Mouse (Mus musculus) lung, postnatal 0 days (tissue): Measurements from ENCODE around the gene Prpf31. TPM values are rescaled to one million over a fixed set of nuclear protein-coding genes. Genes with fewer than 3 reads are reported as not detected.

ENCODE experiments used
- ATAC-seq: fragments of 200-750 bp; cut with Nextera tagmentation; 2 replicates; pipeline ENCODE4 v1.8.0; 2017; ENCODE audit warnings: moderate library complexity
- DNase-seq: peaks from one replicate; pipeline ENCODE4 v3.0.0-alpha.2; 2016; ENCODE audit warnings: low spot score
- H3K27ac ChIP-seq: fragments of 300-500 bp; sonication (generic); 2 replicates; pipeline ENCODE4 v1.5.1; 2014; ENCODE audit warnings: antibody characterized with exemption, mild to moderate bottlenecking, low read length, mixed read lengths
- H3K27me3 ChIP-seq: fragments of 300-500 bp; sonication (generic); replicated peaks from 2 replicates; pipeline ENCODE4 v1.6.1; 2014; ENCODE audit warnings: low read length, mixed read lengths; ENCODE audit not compliant: insufficient read depth
- H3K36me3 ChIP-seq: fragments of 300-500 bp; sonication (generic); 2 replicates; pipeline ENCODE4 v1.6.1; 2014; ENCODE audit warnings: low read length, mixed read lengths; ENCODE audit not compliant: insufficient read depth
- H3K4me1 ChIP-seq: fragments of 300-500 bp; sonication (generic); 2 replicates; pipeline ENCODE4 v1.6.1; 2014; ENCODE audit warnings: antibody characterized with exemption, low read depth, low read length, mixed read lengths; ENCODE audit not compliant: insufficient read depth
- H3K4me2 ChIP-seq: fragments of 300-500 bp; sonication (generic); replicated peaks from 2 replicates; pipeline ENCODE4 v1.6.1; 2014; ENCODE audit warnings: low read depth, mild to moderate bottlenecking, low read length, moderate library complexity, mixed read lengths
- H3K4me3 ChIP-seq: fragments of 300-500 bp; sonication (generic); 2 replicates; pipeline ENCODE4 v1.5.1; 2014; ENCODE audit warnings: low read depth, low read length
- H3K9ac ChIP-seq: fragments of 300-500 bp; sonication (generic); replicated peaks from 2 replicates; pipeline ENCODE4 v1.6.1; 2014; ENCODE audit warnings: low read depth, mild to moderate bottlenecking
- H3K9me3 ChIP-seq: fragments of 300-500 bp; sonication (generic); 2 replicates; pipeline ENCODE4 v1.6.1; 2016; ENCODE audit warnings: low read length, mixed read lengths
- CTCF ChIP-seq: IDR thresholded peaks from 2 replicates; pipeline ENCODE4 v1.5.1; 2016; ENCODE audit warnings: antibody characterized with exemption, mild to moderate bottlenecking
- EP300 ChIP-seq: IDR thresholded peaks from 2 replicates; pipeline ENCODE4 v1.6.1; 2016; ENCODE audit warnings: antibody characterized with exemption, mild to moderate bottlenecking, control low read depth
- WGBS: fragments of 180-500 bp; shearing (Covaris S2); extraction: QIAGEN DNeasy Blood & Tissue Kit; methylation state at CpG from one replicate; pipeline ENCODE4 v1.1.7; 2014; 5-methylcytosine and 5-hydroxymethylcytosine counted together
- polyA plus RNA-seq: library from polyadenylated mRNA; unstranded; fragments of >200 nt; fragmentation: Nextera tagmentation; extraction: Ambion mirVana; gene quantifications from 2 replicates; pipeline ENCODE4 v1.2.1, GENCODE M21; 2015

Gene Prpf31
- polyA plus RNA-seq, 1 experiment from 2014 or later, result 36.6 TPM

DNA sequence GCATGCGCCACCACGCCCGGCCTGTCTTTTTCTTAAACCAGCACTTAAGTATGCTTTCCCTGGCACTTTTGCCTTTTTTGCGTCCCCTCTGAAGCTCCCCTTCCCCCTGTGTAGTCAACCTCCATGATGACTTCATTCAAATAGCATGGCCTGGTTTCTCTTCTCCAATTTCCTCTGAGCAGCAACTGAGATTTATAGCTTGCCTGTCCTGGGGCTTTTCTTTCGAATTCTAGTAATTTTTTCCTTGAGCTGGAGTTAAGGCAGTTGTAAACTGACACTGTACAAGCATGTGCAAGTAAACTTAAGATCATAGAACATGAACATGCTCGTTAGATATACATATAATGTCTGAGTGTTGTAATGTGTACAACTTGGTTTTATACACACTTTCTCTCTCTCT lies 22.4 kb upstream of the Prpf31 start:
- H3K4me3 ChIP-seq, result no peak overlapping the region
- DNase-seq, result no peak
- WGBS, result 78% methylated on average over 6 of the region's 6 CpGs

DNA sequence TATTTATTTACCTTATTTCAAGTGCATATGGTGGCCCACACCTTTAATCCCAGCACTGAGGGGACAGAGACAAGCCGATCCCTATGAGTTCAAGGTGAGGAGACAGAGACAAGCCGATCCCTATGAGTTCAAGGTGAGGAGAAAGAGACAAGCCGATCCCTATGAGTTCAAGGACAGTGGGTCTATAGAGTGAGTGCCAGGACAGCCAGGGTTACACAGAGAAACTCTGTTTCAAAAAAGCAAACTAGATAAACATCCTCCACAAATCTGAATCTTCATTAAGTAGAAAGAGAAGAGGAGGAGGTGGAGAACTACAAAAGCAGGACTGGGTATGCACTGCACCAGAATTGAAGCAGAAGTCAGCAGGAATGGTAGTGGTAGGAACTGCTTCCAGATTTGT lies 21.1 kb upstream of the Prpf31 start:
- Histone ChIP-seq H3K4me3 (no peak overlapping the region), H3K9me3 (no peaks in the 10 kb centered on the region), H3K36me3 (no peaks in the 10 kb centered on the region), H3K4me2 (no peak overlapping the region), H3K27me3 (no peaks in the 10 kb centered on the region), H3K4me1 (no peaks in the 10 kb centered on the region), H3K9ac (no peak overlapping the region), H3K27ac (no peak overlapping the region)
- no peak for TF ChIP-seq EP300
- TF ChIP-seq CTCF, result no peak
- 81% methylated on average over 3 of the region's 3 CpGs for WGBS
- no peak for DNase-seq
- no peak for ATAC-seq

More for the DNA sequence above, 22.4 kb upstream of the Prpf31 start:
- Histone ChIP-seq H3K9ac (no peak overlapping the region), H3K27ac (no peak overlapping the region), H3K4me1 (no peaks in the 10 kb centered on the region), H3K36me3 (no peaks in the 10 kb centered on the region), H3K9me3 (no peaks in the 10 kb centered on the region), H3K4me2 (no peak overlapping the region), H3K27me3 (no peaks in the 10 kb centered on the region)
- TF ChIP-seq CTCF (no peak), EP300 (no peak)
- ATAC-seq, result no peak

DNA sequence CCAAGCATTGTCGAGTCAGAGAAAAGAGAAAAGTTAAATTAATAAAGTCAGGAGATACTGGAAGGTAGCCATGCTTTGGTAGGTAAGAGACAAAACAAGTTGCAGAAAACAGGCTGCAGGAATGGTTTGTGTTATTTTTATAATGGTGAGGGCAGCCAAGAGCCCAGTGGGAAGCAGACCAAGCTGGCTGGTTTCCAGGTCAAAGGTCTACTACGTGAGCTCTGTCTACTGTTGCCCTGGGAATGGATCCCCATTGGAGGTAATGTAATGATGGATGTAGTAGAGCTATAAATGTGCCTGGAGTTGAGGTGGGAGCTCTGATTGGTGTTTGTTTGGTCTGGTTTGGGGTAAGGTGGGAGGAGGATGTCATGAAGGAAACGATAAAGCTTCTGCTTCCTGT lies 20.7 kb upstream of the Prpf31 start:
- H3K4me1 ChIP-seq, result no peaks in the 10 kb centered on the region
- no peaks in the 10 kb centered on the region for H3K9me3 ChIP-seq
- H3K4me2 ChIP-seq, result no peak overlapping the region
- TF ChIP-seq EP300 (no peak), CTCF (no peak)
- no peaks in the 10 kb centered on the region for H3K27me3 ChIP-seq
- H3K4me3 ChIP-seq, result no peak overlapping the region
- DNase-seq (no peak), ATAC-seq (no peak)
- no peak overlapping the region for H3K27ac ChIP-seq
- H3K36me3 ChIP-seq, result no peaks in the 10 kb centered on the region
- 42% methylated on average over 3 of the region's 3 CpGs for WGBS
- no peak overlapping the region for H3K9ac ChIP-seq

DNA sequence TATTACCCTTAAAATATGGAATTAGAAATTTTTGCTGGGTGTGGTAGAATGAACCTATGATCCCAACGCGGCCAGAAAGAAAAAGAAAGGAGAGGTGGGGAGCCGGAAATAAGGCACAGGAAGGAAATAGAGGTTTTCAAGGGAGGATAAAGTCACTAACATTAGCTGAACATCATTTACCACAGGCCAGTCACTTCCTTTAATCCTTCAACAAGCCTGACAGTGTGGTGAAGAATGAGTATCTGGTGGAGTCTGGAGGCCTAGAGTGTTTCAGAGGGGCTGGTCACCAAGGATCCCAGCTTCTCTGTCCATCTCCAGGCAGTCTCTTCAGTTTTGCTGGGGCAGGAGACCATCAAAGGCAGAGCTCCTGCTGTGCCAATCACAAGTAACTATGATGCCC lies 19.3 kb upstream of the Prpf31 start:
- Histone ChIP-seq H3K36me3 (no peaks in the 10 kb centered on the region), H3K4me2 (no peak overlapping the region), H3K4me1 (no peaks in the 10 kb centered on the region), H3K27me3 (no peaks in the 10 kb centered on the region), H3K9ac (no peak overlapping the region), H3K9me3 (no peaks in the 10 kb centered on the region), H3K27ac (no peak overlapping the region), H3K4me3 (no peak overlapping the region)
- DNase-seq (no peak), ATAC-seq (no peak)
- TF ChIP-seq CTCF, result no peak
- no peak for TF ChIP-seq EP300
- WGBS, result 58% methylated on average over 3 of the region's 3 CpGs

DNA sequence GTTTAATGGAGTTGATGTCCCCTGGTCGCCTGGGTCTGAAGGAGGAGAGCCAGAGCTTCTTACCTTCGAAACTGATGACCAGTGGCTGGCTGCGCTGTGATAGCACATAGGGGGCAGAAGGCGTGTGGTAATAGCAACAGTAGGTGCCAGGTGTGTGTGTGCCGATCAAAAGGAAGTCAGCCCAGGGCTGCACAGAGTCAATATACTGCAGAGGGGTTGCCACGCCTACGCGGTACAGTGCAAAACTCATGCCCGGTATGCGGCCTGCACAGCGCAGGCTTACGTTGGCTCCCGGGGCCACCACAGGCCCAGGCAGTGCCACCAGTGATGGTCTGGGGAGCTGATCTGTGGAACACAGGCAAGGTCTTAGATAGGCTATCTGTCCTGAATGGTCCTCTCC lies 18.8 kb upstream of the Prpf31 start:
- H3K4me3 ChIP-seq, result no peak overlapping the region
- no peaks in the 10 kb centered on the region for H3K9me3 ChIP-seq
- H3K4me2 ChIP-seq, result no peak overlapping the region
- H3K27ac ChIP-seq, result no peak overlapping the region
- H3K36me3 ChIP-seq, result no peaks in the 10 kb centered on the region
- ATAC-seq, result no peak
- TF ChIP-seq CTCF (no peak), EP300 (no peak)
- H3K4me1 ChIP-seq, result no peaks in the 10 kb centered on the region
- WGBS, result 80% methylated on average over 13 of the region's 13 CpGs
- H3K27me3 ChIP-seq, result no peaks in the 10 kb centered on the region
- no peak for DNase-seq
- H3K9ac ChIP-seq, result no peak overlapping the region

DNA sequence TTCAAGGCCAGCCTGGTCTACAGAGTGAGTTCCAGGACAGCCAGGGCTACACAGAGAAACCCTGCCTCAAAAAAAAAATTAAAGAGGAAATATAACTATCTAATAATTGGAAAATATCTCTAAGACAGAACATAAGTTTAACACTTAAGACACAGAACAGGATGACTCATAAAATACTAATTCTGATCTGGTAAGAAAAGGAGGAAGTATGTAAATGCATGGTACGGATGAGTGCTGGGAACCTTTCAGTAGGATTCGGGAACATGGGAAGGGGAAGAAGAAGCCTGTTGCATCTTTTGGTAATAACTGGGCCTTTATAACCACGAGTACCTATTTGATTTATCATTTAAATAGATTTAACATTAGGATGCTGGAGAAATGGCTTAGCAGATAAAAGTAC lies 15.8 kb upstream of the Prpf31 start:
- ATAC-seq (no peak), DNase-seq (no peak)
- Histone ChIP-seq H3K36me3 (no peaks in the 10 kb centered on the region), H3K4me3 (no peak overlapping the region), H3K27ac (no peak overlapping the region), H3K4me2 (no peak overlapping the region), H3K9ac (no peak overlapping the region), H3K27me3 (no peaks in the 10 kb centered on the region), H3K9me3 (no peaks in the 10 kb centered on the region), H3K4me1 (peaks cover 6% of the 10 kb centered on the region)
- 68% methylated on average over 3 of the region's 3 CpGs for WGBS
- TF ChIP-seq EP300 (no peak), CTCF (no peak)

DNA sequence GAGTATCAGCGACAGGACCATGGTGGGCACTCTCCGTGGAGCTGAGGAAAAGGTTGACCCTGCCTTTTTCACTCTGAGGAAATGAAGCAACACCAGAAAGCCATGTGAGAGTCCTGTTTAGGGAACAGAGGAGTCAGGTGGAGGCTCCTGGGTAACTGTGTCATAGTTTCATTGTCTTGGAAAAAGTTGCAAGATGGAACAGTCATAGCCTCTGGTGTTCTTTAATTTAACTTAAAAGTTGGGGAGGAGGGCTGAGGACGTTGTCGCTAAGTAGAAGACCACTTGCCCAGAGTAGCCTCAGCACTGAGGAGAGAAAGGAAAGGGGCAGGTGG lies 13.8 kb upstream of the Prpf31 start, which contains the start of gene Oscar:
Gene Oscar, minus strand, starts transcription at position 101 of the 332 bp plus-strand sequence.
- no peak within 1 kb of the TSS for H3K9ac ChIP-seq
- H3K27ac ChIP-seq, result no peak within 1 kb of the TSS
- H3K4me3 ChIP-seq, result no peak within 1 kb of the TSS
- ATAC-seq (no peak), DNase-seq (no peak)
- H3K36me3 ChIP-seq, result peaks cover 7% of the 10 kb centered on the region; the same call in 1 of the 2 replicates
- 78% methylated on average over 4 of the region's 4 CpGs for WGBS
- no peak within 1 kb of the TSS for H3K4me2 ChIP-seq
- no peaks in the 10 kb centered on the region for H3K9me3 ChIP-seq
- H3K4me1 ChIP-seq, result peaks cover 6% of the 10 kb centered on the region
- TF ChIP-seq CTCF (no peak), EP300 (no peak)
- no peaks in the 10 kb centered on the region for H3K27me3 ChIP-seq
